Mouse (Mus musculus) forelimb bud, embryonic 11.5 days (tissue): ENCODE results near the gene Prss45.

Experiments used
- DNase-seq: peaks from one replicate; pipeline ENCODE4 v3.0.0-alpha.2; 2012; ENCODE audit warnings: low read depth, low spot score

The Prss45 gene

GRCm38 (mm10) chr9:110857781-110858472 lies 23.5 kb downstream of the Prss45 start, which contains the start of gene Prss50:
Gene Prss50 (plus strand): TSS chr9:110857967.
- DNase-seq = peak; percentile 30

- peak; percentile 45 for DNase-seq
Observed at GRCm38 (mm10) chr9:110858523-110858922, 24.1 kb downstream of the Prss45 start.

GRCm38 (mm10) chr9:110858967-110859596 lies 24.7 kb downstream of the Prss45 start:
- DNase-seq = no peak

- peak; percentile 68 for DNase-seq
Observed at GRCm38 (mm10) chr9:110871030-110871429, 36.6 kb downstream of the Prss45 start.

GRCm38 (mm10) chr9:110873681-110874659 lies 39.6 kb downstream of the Prss45 start:
- DNase-seq = no peak

- DNase-seq = no peak
Observed at GRCm38 (mm10) chr9:110874660-110875191, 40.3 kb downstream of the Prss45 start.

- DNase-seq = no peak
Observed at GRCm38 (mm10) chr9:110875288-110875695, 40.9 kb downstream of the Prss45 start.

GRCm38 (mm10) chr9:110877353-110877752 lies 43.0 kb downstream of the Prss45 start:
- DNase-seq = no peak

- DNase-seq = no peak
Observed at GRCm38 (mm10) chr9:110877888-110878287, 43.5 kb downstream of the Prss45 start.

GRCm38 (mm10) chr9:110879191-110879920 lies 45.0 kb downstream of the Prss45 start, which contains the start of gene Als2cl:
Gene Als2cl (plus strand): TSS chr9:110879870.
- no peak for DNase-seq

GRCm38 (mm10) chr9:110879998-110880561 lies 45.7 kb downstream of the Prss45 start, which contains the start of gene Tmie:
Gene Tmie (minus strand): TSS chr9:110880113.
- DNase-seq = no peak

- DNase-seq = no peak
Observed at GRCm38 (mm10) chr9:110880772-110881171, 46.4 kb downstream of the Prss45 start.

- no peak for DNase-seq
Observed at GRCm38 (mm10) chr9:110881953-110882352, 47.6 kb downstream of the Prss45 start.

- no peak for DNase-seq
Observed at GRCm38 (mm10) chr9:110887388-110888303, 53.3 kb downstream of the Prss45 start.

- no peak for DNase-seq
Observed at GRCm38 (mm10) chr9:110888935-110889334, 54.5 kb downstream of the Prss45 start.

- DNase-seq = no peak
Observed at GRCm38 (mm10) chr9:110890026-110890783, 55.8 kb downstream of the Prss45 start.
